Mouse (Mus musculus) thymus, adult 2 months (tissue): ENCODE measurements around the gene Fndc3b.

Source experiments
- CTCF ChIP-seq: fragments of 200-500 bp; IDR thresholded peaks from 2 replicates; pipeline ENCODE4 v1.5.1; 2012; ENCODE audit warnings: mild to moderate bottlenecking, control low read depth, low read length, moderate library complexity, borderline replicate concordance; ENCODE audit not compliant: control insufficient read depth, poor library complexity, insufficient read depth; ENCODE audit errors: extremely low read depth
- POLR2A ChIP-seq: fragments of 200-500 bp; IDR thresholded peaks from 2 replicates; pipeline ENCODE4 v1.6.1; 2012; ENCODE audit warnings: mild to moderate bottlenecking, low read length, control low read depth, moderate library complexity; ENCODE audit not compliant: control insufficient read depth, poor library complexity, insufficient read depth; ENCODE audit errors: extremely low read depth

DNA sequence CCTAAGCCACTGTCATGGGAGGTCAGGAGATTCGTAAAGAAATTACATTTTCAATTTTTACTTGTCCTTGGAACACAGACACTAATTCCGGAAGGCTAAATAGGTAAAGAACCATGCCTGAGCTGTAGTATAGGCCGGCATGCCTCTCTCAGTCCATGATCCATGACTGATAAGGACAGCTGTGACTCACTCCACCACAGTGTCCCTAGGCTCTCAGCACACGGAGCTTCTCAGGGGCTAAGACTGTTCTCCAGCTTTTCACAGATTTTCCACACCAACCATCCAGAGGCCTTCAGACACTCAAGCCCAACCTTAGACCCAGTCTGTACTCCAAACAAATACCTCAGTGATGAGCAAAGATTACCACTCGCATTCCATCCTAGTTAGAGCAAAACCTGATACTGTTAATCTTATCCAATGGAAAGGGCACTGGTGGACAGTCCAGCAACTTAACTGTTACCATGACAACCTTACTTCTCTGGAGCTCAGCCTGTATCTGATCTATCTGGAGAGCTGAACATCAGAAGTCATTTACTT lies 7.8 kb upstream of the Fndc3b start:
- TF ChIP-seq CTCF (no peak), POLR2A (no peak)
